Mouse (Mus musculus) heart, embryonic 12.5 days (tissue): ENCODE results near the gene Bok. TPM values are rescaled to one million over a fixed set of nuclear protein-coding genes. Genes with fewer than 3 reads are reported as not detected.

Experiments
- ATAC-seq: fragments of 200-750 bp; cut with Nextera tagmentation; 2 replicates; pipeline ENCODE4 v1.8.0; 2017; ENCODE audit warnings: moderate TSS enrichment, moderate library complexity; ENCODE audit not compliant: insufficient number of reproducible peaks, low FRiP score
- H3K27ac ChIP-seq: fragments of 300-500 bp; sonication (generic); 2 replicates; pipeline ENCODE4 v1.5.1; 2016; ENCODE audit warnings: mild to moderate bottlenecking, moderate library complexity; ENCODE audit not compliant: poor library complexity, severe bottlenecking
- H3K27me3 ChIP-seq: fragments of 300-500 bp; sonication (generic); replicated peaks from 2 replicates; pipeline ENCODE4 v1.6.1; 2016; ENCODE audit warnings: mild to moderate bottlenecking, moderate library complexity
- H3K36me3 ChIP-seq: fragments of 300-500 bp; sonication (generic); 2 replicates; pipeline ENCODE4 v1.6.1; 2016; ENCODE audit warnings: mild to moderate bottlenecking, moderate library complexity
- H3K4me1 ChIP-seq: fragments of 300-500 bp; sonication (generic); replicated peaks from 2 replicates; pipeline ENCODE4 v1.6.1; 2016; ENCODE audit warnings: mild to moderate bottlenecking
- H3K4me2 ChIP-seq: fragments of 300-500 bp; sonication (generic); 2 replicates; pipeline ENCODE4 v1.6.1; 2016; ENCODE audit warnings: mild to moderate bottlenecking, moderate library complexity
- H3K4me3 ChIP-seq: fragments of 300-500 bp; sonication (generic); 2 replicates; pipeline ENCODE4 v1.5.1; 2016; ENCODE audit warnings: mild to moderate bottlenecking
- H3K9ac ChIP-seq: fragments of 300-500 bp; sonication (generic); 2 replicates; pipeline ENCODE4 v1.6.1; 2016; ENCODE audit warnings: mild to moderate bottlenecking, moderate library complexity
- H3K9me3 ChIP-seq: fragments of 300-500 bp; sonication (generic); replicated peaks from 2 replicates; pipeline ENCODE4 v1.6.1; 2016; ENCODE audit warnings: mild to moderate bottlenecking, moderate library complexity
- polyA plus RNA-seq: library from polyadenylated mRNA; unstranded; fragments of >200 nt; fragmentation: Nextera tagmentation; extraction: Ambion mirVana; gene quantifications from 2 replicates; pipeline ENCODE4 v1.2.1, GENCODE M21; 2016

Bok gene
- polyA plus RNA-seq, 1 experiment from 2014 or later = 48.1 TPM

GRCm38 (mm10) chr1:93742910-93743309 is 57.5 kb downstream of the Bok start:
- Histone ChIP-seq H3K4me1 (peaks cover 29% of the 10 kb centered on the region), H3K9me3 (no peaks in the 10 kb centered on the region), H3K4me2 (no peak overlapping the region), H3K27ac (peak overlapping the region; percentile 69; the same call in 1 of the 2 replicates), H3K27me3 (no peaks in the 10 kb centered on the region), H3K9ac (no peak overlapping the region), H3K36me3 (peaks cover 21% of the 10 kb centered on the region), H3K4me3 (no peak overlapping the region)
- ATAC-seq = no peak

Other genes with a start within 250 kb of the Bok start
- 166 and 168 TPM in 2 replicates for gene Hdlbp, start 206.8 kb upstream of the Bok start, polyA plus RNA-seq
- 4.2 and 5.4 TPM in 2 replicates for gene Farp2, start 173.6 kb upstream of the Bok start, polyA plus RNA-seq
- gene Stk25, start 27.0 kb upstream of the Bok start, polyA plus RNA-seq = 133 and 143 TPM in 2 replicates
- 68.1 and 73.1 TPM in 2 replicates for gene Atg4b, start 65.8 kb downstream of the Bok start, polyA plus RNA-seq
- 47.2 and 51.8 TPM in 2 replicates for gene Thap4, start 69.2 kb downstream of the Bok start, polyA plus RNA-seq
- 183 and 191 TPM in 2 replicates for gene Dtymk, start 116.3 kb downstream of the Bok start, polyA plus RNA-seq
- 16.6 and 16.9 TPM in 2 replicates for gene Ing5, start 118.3 kb downstream of the Bok start, polyA plus RNA-seq
- gene D2hgdh, start 139.2 kb downstream of the Bok start, polyA plus RNA-seq = 15.5 and 16.4 TPM in 2 replicates
- 0.08 TPM in 1 of 2 replicates, not detected in the other for gene Gal3st2, start 175.6 kb downstream of the Bok start, polyA plus RNA-seq
- gene Gal3st2b, start 232.7 kb downstream of the Bok start, polyA plus RNA-seq = 0.08 TPM in 1 of 2 replicates, not detected in the other